Mouse (Mus musculus) ES-Bruce4 (cell line): Measurements from ENCODE around the gene Cycs. TPM values are rescaled to one million over a fixed set of nuclear protein-coding genes. Genes with fewer than 3 reads are reported as not detected.

Source experiments
- H3K27ac ChIP-seq: 2 replicates; pipeline ENCODE4 v1.5.1; 2012; ENCODE audit warnings: low read length, inconsistent platforms; ENCODE audit not compliant: insufficient read depth
- H3K27me3 ChIP-seq: 2 replicates; pipeline ENCODE4 v1.6.1; 2012; ENCODE audit warnings: mild to moderate bottlenecking, low read length, inconsistent platforms; ENCODE audit not compliant: control insufficient read depth, poor library complexity, insufficient read depth, severe bottlenecking
- H3K36me3 ChIP-seq: 2 replicates; pipeline ENCODE4 v1.6.1; 2012; ENCODE audit warnings: inconsistent platforms, mild to moderate bottlenecking, low read length, moderate library complexity; ENCODE audit not compliant: control insufficient read depth, poor library complexity, insufficient read depth, severe bottlenecking
- H3K4me1 ChIP-seq: one replicate; pipeline ENCODE4 v1.8.1; 2011; ENCODE audit warnings: low read length; ENCODE audit not compliant: control insufficient read depth, insufficient read depth
- H3K4me3 ChIP-seq: 2 replicates; pipeline ENCODE4 v1.5.1; 2011; ENCODE audit warnings: low read depth, mild to moderate bottlenecking, low read length
- H3K9ac ChIP-seq: 2 replicates; pipeline ENCODE4 v1.6.1; 2012; ENCODE audit warnings: low read depth, mild to moderate bottlenecking, inconsistent platforms; ENCODE audit not compliant: poor library complexity, severe bottlenecking
- H3K9me3 ChIP-seq: replicated peaks from 2 replicates; pipeline ENCODE4 v1.6.1; 2012; ENCODE audit warnings: mild to moderate bottlenecking, low read length, inconsistent platforms; ENCODE audit not compliant: control insufficient read depth, poor library complexity, insufficient read depth, severe bottlenecking
- CTCF ChIP-seq: IDR thresholded peaks from one replicate; pipeline ENCODE4 v1.8.1; 2011; ENCODE audit warnings: low read depth, low read length
- EP300 ChIP-seq: IDR thresholded peaks from 2 replicates; pipeline ENCODE4 v1.6.1; 2011; ENCODE audit warnings: low read depth, low read length; ENCODE audit not compliant: insufficient read depth
- POLR2A ChIP-seq: IDR thresholded peaks from one replicate; pipeline ENCODE4 v1.8.1; 2011; ENCODE audit warnings: low read length; ENCODE audit not compliant: insufficient read depth
- polyA plus RNA-seq: library from polyadenylated mRNA; stranded (reverse); fragments of >200 nt; gene quantifications from 2 replicates; pipeline ENCODE4 v1.2.4, GENCODE M21; 2011; ENCODE audit warnings: low read depth; ENCODE audit not compliant: missing spikeins, insufficient read depth, insufficient read length

The Cycs gene
- polyA plus RNA-seq, 1 experiment = 11.9 TPM

DNA sequence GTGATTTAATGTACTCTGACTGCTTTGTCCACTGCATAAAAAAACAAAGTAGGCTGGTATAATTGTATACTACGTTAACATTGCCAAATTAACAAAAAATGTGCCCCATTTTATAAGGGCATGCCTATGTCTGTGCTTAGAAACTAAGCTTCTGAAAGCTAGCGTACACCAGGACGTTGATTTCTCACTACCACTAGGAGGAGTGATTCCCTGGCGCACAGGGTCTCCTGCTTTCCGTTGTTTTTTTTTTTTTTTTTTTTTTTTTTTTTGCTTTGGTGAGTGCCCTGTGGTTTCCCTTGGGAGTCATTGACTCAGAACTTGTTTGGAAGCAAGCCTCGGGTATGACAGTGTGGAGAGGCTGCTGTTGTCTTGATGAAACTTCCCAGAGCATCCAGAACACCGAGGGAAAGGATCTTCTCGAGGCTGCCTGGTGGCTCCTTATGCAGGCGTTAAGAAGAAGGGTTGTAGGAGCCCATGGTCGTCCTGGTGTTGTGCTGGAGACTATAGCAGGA lies 27.1 kb upstream of the Cycs start:
- TF ChIP-seq CTCF (no peak), EP300 (no peak), POLR2A (no peak)
- no peaks in the 10 kb centered on the region for H3K4me1 ChIP-seq
- no peak overlapping the region for H3K27ac ChIP-seq
- no peak overlapping the region for H3K4me3 ChIP-seq
- H3K9ac ChIP-seq = no peak overlapping the region
- H3K9me3 ChIP-seq = peaks cover 9% of the 10 kb centered on the region; the same call in 1 of the 2 replicates
- no peaks in the 10 kb centered on the region for H3K36me3 ChIP-seq
- H3K27me3 ChIP-seq = peaks cover 13% of the 10 kb centered on the region

DNA sequence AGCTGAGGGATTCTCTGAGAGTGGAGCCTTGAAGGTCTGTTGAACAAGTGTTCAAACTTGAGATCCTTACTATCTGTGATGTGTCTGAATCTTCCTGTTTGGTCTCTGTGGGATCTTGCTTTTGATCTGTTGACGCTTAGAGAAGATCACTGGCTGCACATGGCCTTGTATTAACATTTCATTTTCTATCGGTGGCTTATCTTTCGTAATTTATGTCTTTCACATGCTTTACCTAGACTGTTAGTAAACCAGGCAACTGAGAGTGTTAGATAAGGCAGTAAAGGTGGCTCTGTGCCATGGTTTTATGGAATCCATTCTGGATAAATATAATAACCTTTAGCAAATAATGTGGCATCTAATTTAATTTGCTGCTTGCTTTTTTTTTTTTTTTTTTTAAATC lies 23.9 kb upstream of the Cycs start:
- TF ChIP-seq EP300 (no peak), POLR2A (no peak), CTCF (no peak)
- H3K4me3 ChIP-seq = no peak overlapping the region
- no peaks in the 10 kb centered on the region for H3K36me3 ChIP-seq
- H3K27ac ChIP-seq = no peak overlapping the region
- peaks cover 4% of the 10 kb centered on the region for H3K27me3 ChIP-seq
- H3K9me3 ChIP-seq = peaks cover 9% of the 10 kb centered on the region; the same call in 1 of the 2 replicates
- no peak overlapping the region for H3K9ac ChIP-seq
- H3K4me1 ChIP-seq = no peaks in the 10 kb centered on the region

DNA sequence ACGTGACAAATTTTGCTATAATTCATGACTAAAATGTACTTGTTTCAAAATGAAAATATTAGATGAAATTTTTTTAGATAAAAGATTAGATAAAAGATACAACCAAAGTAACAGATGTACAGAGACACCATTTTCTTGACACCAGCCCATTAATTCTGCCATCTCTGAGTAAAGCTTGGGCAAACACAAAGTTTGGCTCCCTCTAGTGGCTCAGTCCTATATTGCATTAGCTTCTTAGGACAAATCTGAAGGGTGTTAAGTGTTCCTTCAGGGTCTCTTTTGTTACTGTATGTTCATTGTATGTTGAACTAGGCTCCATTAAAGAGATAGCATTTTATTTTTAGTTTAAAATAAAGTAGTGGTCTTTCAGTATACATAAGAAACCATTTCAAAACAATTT lies 21.9 kb upstream of the Cycs start:
- Histone ChIP-seq H3K27ac (no peak overlapping the region), H3K9me3 (no peaks in the 10 kb centered on the region), H3K4me1 (no peaks in the 10 kb centered on the region), H3K9ac (no peak overlapping the region), H3K4me3 (no peak overlapping the region), H3K36me3 (no peaks in the 10 kb centered on the region), H3K27me3 (no peaks in the 10 kb centered on the region)
- TF ChIP-seq POLR2A = no peak
- TF ChIP-seq CTCF = no peak
- no peak for TF ChIP-seq EP300

DNA sequence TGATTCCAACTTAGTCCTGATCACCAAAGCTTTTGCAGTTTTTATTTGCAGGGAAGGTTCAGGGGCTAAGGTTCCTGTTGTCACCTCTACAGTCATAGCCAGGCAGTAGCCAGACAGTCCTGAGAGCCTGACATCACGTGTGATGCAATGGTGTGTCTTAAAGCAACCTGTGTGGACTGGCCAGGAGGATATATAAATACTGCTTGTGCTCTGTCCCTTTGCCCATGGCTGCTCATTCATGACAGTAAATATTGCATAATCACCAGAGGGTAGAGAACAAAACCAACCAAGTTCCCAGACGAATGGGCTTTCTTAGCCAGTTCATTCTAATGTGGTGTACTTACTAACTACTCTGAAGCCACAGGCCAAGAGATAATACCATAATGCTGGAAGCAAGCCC lies 21.1 kb upstream of the Cycs start:
- Histone ChIP-seq H3K9me3 (no peaks in the 10 kb centered on the region), H3K4me3 (no peak overlapping the region), H3K36me3 (no peaks in the 10 kb centered on the region), H3K27ac (no peak overlapping the region), H3K4me1 (no peaks in the 10 kb centered on the region), H3K9ac (no peak overlapping the region), H3K27me3 (no peaks in the 10 kb centered on the region)
- TF ChIP-seq POLR2A (no peak), CTCF (no peak), EP300 (no peak)

DNA sequence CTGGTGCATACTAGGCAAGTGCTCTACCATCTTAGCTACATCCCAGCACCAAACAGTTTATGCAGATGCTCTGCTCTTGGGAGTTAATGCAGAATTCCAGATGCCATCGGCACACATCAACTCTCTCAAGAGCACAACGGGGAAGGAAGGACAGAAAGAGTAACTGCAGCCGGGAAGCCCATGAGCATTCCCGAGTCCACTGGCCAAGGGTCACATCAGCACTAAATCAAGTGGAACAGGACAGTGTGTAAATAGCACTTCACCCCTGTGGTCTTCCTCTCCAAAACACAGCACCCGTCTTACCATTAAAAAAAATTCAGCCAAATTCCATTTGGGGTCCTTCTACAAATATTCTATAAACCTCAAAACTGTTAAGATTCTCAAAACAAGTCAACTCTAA lies 20.0 kb upstream of the Cycs start:
- no peaks in the 10 kb centered on the region for H3K36me3 ChIP-seq
- no peak overlapping the region for H3K9ac ChIP-seq
- no peak overlapping the region for H3K27ac ChIP-seq
- no peaks in the 10 kb centered on the region for H3K9me3 ChIP-seq
- TF ChIP-seq POLR2A (no peak), EP300 (no peak), CTCF (no peak)
- H3K27me3 ChIP-seq = no peaks in the 10 kb centered on the region
- no peak overlapping the region for H3K4me3 ChIP-seq
- H3K4me1 ChIP-seq = no peaks in the 10 kb centered on the region

DNA sequence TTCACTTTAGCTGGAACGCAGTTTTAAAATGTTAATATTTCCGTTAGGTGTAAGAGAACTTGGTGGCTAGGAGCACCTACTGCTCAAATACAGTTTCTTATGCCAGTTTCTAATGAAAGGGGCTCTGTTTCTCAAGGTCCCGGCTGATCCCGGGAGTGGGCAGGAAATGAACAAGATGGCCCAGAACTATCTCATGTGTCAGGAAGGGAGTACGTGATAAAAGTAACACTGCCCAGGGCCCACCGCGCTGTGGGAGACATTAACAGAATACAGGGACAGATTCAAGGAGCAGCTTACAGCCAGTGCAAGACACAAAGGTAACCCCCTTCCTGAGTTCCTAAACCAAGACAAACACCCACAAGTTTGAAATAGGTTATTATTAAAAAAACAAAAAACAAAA lies 19.4 kb upstream of the Cycs start:
- Histone ChIP-seq H3K27ac (no peak overlapping the region), H3K36me3 (no peaks in the 10 kb centered on the region), H3K9me3 (no peaks in the 10 kb centered on the region), H3K4me1 (no peaks in the 10 kb centered on the region), H3K9ac (no peak overlapping the region), H3K4me3 (no peak overlapping the region), H3K27me3 (no peaks in the 10 kb centered on the region)
- no peak for TF ChIP-seq POLR2A
- TF ChIP-seq EP300 = no peak
- no peak for TF ChIP-seq CTCF
